In genomic region chr9:114843634-114844016, GRCm38 (mm10) we compare ENCODE assay signal across 8 mouse cellular contexts. TPM values are rescaled to one million over a fixed set of nuclear protein-coding genes. Genes with fewer than 3 reads are reported as not detected.
DNase-seq lines count a peak whose midpoint lies in the region; ATAC-seq lines count a peak whose summit lies in the region.

No protein-coding gene starts in this region.

- H3K9me3 ChIP-seq in embryonic facial prominence, embryonic 13.5 days, result no peaks in the 10 kb centered on the region
- no peaks in the 10 kb centered on the region for H3K9me3 ChIP-seq in hindbrain, embryonic 10.5 days
- no peaks in the 10 kb centered on the region for H3K9me3 ChIP-seq in limb, embryonic 10.5 days (replicated peaks)
- no peaks in the 10 kb centered on the region for H3K9me3 ChIP-seq in stomach, embryonic 15.5 days

- H3K4me3 ChIP-seq in embryonic facial prominence, embryonic 13.5 days, result peak overlapping the region; percentile 62
- peak overlapping the region; percentile 75 for H3K4me3 ChIP-seq in hindbrain, embryonic 10.5 days
- H3K4me3 ChIP-seq in limb, embryonic 10.5 days, result peak overlapping the region; percentile 64
- H3K4me3 ChIP-seq in stomach, embryonic 15.5 days (replicated peaks), result peak overlapping the region; percentile 63

- no peaks in the 10 kb centered on the region for H3K36me3 ChIP-seq in embryonic facial prominence, embryonic 13.5 days
- peaks cover 4% of the 10 kb centered on the region; the same call in 1 of the 2 replicates for H3K36me3 ChIP-seq in hindbrain, embryonic 10.5 days
- no peaks in the 10 kb centered on the region for H3K36me3 ChIP-seq in limb, embryonic 10.5 days
- H3K36me3 ChIP-seq in stomach, embryonic 15.5 days, result no peaks in the 10 kb centered on the region

- H3K4me1 ChIP-seq in embryonic facial prominence, embryonic 13.5 days, result peaks cover 11% of the 10 kb centered on the region; the same call in 1 of the 2 replicates
- peaks cover 27% of the 10 kb centered on the region for H3K4me1 ChIP-seq in hindbrain, embryonic 10.5 days (replicated peaks)
- H3K4me1 ChIP-seq in limb, embryonic 10.5 days, result peaks cover 24% of the 10 kb centered on the region
- H3K4me1 ChIP-seq in stomach, embryonic 15.5 days, result 0 out of 2 replicates have a peak, but pooled peaks cover 7% of the 10 kb centered on the region

- peak overlapping the region; percentile 70 for H3K9ac ChIP-seq in embryonic facial prominence, embryonic 13.5 days
- peak overlapping the region; percentile 46 for H3K9ac ChIP-seq in stomach, embryonic 15.5 days

- peak; percentile 4 for DNase-seq in cerebellum, adult 11-12 months
- DNase-seq in cerebellum, adult 11 months, result no peak
- peak; percentile 61 for DNase-seq in ZHBTc4 (ENCODE audit: low read depth, low spot score)
- DNase-seq in hindbrain, embryonic 10.5 days (ENCODE audit: low spot score), result no peak
- DNase-seq in limb, embryonic 10.5 days (ENCODE audit: low spot score), result peak; percentile 71

- under 1% methylated on average over 40 of the region's 40 CpGs for WGBS in embryonic facial prominence, embryonic 13.5 days
- under 1% methylated on average over 40 of the region's 40 CpGs for WGBS in hindbrain, embryonic 10.5 days
- WGBS in limb, embryonic 10.5 days, result under 1% methylated on average over 40 of the region's 40 CpGs
- WGBS in stomach, embryonic 15.5 days, result under 1% methylated on average over 40 of the region's 40 CpGs

- H3K4me2 ChIP-seq in embryonic facial prominence, embryonic 13.5 days, result peak overlapping the region; percentile 95
- H3K4me2 ChIP-seq in stomach, embryonic 15.5 days, result peak overlapping the region; percentile 98

- no peak for ATAC-seq in embryonic facial prominence, embryonic 13.5 days (ENCODE audit: insufficient number of reproducible peaks, insufficient read depth, low FRiP score, low TSS enrichment, low read depth)
- ATAC-seq in megakaryocyte progenitor cell, adult 5-6 weeks (replicated peaks; ENCODE audit: poor library complexity), result peak; percentile 40
- ATAC-seq in stomach, embryonic 15.5 days (ENCODE audit: insufficient read depth, low FRiP score, low read depth), result peak; percentile 20; the same call in 1 of the 2 replicates

- no peak overlapping the region for H3K27ac ChIP-seq in embryonic facial prominence, embryonic 13.5 days
- peak overlapping the region; percentile 87 for H3K27ac ChIP-seq in hindbrain, embryonic 10.5 days
- peak overlapping the region; percentile 78 for H3K27ac ChIP-seq in limb, embryonic 10.5 days
- H3K27ac ChIP-seq in stomach, embryonic 15.5 days, result peak overlapping the region; percentile 77

- peaks cover 37% of the 10 kb centered on the region for H3K27me3 ChIP-seq in embryonic facial prominence, embryonic 13.5 days
- H3K27me3 ChIP-seq in hindbrain, embryonic 10.5 days (ENCODE audit: insufficient read depth, poor library complexity, severe bottlenecking), result peaks cover 46% of the 10 kb centered on the region
- peaks cover 39% of the 10 kb centered on the region for H3K27me3 ChIP-seq in limb, embryonic 10.5 days (ENCODE audit: low read depth, poor library complexity, severe bottlenecking)
- no peaks in the 10 kb centered on the region for H3K27me3 ChIP-seq in stomach, embryonic 15.5 days (replicated peaks)

RNA-seq across cellular contexts. Expression of gene Cmtm8, which starts 0.3 kb away (rescaled TPM):
- polyA plus RNA-seq in embryonic facial prominence, embryonic 13.5 days (2015; fragmentation: Nextera tagmentation; extraction: Ambion mirVana), result 13.2 and 19.2 TPM in 2 replicates
- 31.7 and 35.3 TPM in 2 replicates for polyA plus RNA-seq in hindbrain, embryonic 10.5 days (2016; fragmentation: Nextera tagmentation; extraction: Ambion mirVana)
- polyA plus RNA-seq in limb, embryonic 10.5 days (2016; fragmentation: Nextera tagmentation; extraction: Ambion mirVana), result 13.9 and 14.4 TPM in 2 replicates
- 1.0 and 2.8 TPM in 2 replicates for total RNA-seq in megakaryocyte progenitor cell, adult 5-6 weeks (2015)
- 0.79 and 2.0 TPM in 2 replicates for total RNA-seq in megakaryocyte progenitor cell, adult 5-6 weeks (2017)
- 63.7 and 66.1 TPM in 2 replicates for polyA plus RNA-seq in stomach, embryonic 15.5 days (2015; fragmentation: Nextera tagmentation; extraction: Ambion mirVana)

Comparison
In these comparisons a context has a peak if more than half of its experiments do, and no peak if none do; other contexts are left out.
1. DNase-seq: peak in cerebellum, adult 11-12 months (single experiment), ZHBTc4 (single experiment) and limb, embryonic 10.5 days (single experiment); none in cerebellum, adult 11 months (single experiment) and hindbrain, embryonic 10.5 days (single experiment).
2. Peak in every context shown above with its lines, with median percentiles within 50 percentile points of each other: H3K4me3 ChIP-seq.